Mouse (Mus musculus) gastrocnemius, adult 8-10 months (tissue): ENCODE measurements around the gene Vegfa. TPM values are rescaled to one million over a fixed set of nuclear protein-coding genes. Genes with fewer than 3 reads are reported as not detected.
A peak's percentile ranks its signal among the peaks of the same experiment; 100 is the strongest.

ENCODE experiments used
- DNase-seq, 2 experiments: peaks; one replicate each; pipeline ENCODE4 v3.0.0; 2022; ENCODE audit warnings: low spot score in 2 of 2
- total RNA-seq, 4 experiments: library from RNA; stranded (reverse); gene quantifications; 2 replicates each; pipeline ENCODE4 v1.2.4; 2022

Vegfa gene
- 100 to 1,000 TPM in 3 of 4 experiments, 10 to 100 TPM in 1; 88.9 to 165 (median 110) TPM for total RNA-seq

DNA sequence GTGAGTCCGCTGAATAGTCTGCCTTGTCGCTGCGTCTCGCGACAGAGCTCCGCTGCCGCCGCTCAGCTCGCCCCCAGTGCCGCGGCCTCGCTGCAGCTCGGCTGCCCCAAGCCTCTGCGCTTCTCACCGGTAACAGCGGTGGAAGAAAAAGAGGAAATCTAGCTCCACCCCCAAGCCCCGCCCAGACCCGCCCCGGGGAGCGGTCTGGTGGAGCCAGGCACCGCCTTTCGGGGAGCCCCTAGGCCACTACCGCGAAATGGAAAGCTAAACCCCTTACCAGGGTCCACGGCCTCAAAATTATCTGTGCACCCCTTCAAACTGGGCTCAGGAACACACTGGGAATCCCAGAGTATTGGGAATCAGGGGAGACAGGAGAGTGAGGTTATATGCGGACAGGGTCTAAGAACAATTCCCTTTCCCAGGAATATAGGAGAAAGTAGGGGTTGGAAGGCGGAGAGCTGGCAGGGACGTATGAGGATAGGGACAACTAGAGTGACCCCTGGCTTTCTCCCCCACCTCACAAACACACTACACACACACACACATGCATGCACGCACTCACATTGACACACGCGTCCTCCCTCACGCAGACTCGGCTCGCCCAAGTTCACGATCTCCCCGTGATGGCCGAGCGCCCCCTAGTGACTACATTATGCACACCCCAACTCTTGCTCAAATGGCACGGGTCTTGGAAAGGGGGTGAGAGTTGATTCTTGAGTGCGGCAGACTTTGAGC, at the start of gene Vegfa:
Gene Vegfa (minus strand): TSS at position 113 of the 735 bp plus-strand sequence.
- DNase-seq: peak; percentile 85 to 89

DNA sequence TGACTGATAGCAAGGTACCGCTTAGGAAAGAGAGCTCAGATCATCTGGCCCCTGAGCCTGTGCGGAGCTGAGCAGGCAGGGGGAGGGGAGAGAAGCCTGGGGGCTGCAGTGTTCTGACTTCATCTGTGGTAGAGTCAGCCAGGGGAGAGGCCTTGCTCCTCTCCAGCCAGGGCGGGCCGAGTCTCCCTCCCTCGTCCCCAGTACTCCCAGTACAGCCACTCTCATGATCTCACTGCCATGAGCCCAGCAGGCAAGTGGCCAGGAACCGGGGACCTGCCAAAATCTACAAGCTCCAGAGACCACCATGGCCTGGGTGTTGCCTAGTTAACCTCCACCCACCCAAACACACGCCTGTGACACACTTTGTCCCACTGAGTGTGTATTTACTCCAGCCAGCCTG, 49.5 kb upstream of the Vegfa start:
- peak; percentile 82 to 83 for DNase-seq

DNA sequence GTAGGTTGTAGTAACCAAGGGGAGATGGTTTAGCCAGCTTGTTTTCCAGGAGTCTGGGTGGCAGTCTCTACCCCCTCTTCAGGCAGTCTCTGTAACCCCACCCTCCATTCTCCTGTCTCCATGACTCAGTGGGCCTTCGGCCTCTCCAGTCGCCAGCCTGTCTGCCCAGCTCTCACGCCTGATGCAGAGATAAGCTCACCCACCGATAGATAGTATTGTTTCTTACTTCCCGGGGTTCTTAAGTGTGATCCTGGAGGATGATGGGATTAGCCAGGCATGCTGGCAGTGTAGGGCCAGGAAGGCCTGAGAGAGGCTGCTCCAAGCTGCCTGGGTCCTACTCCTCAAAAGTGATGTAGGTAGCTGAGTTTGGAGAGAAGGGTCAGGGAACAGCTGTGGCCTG, 48.9 kb upstream of the Vegfa start:
- no peak for DNase-seq

DNA sequence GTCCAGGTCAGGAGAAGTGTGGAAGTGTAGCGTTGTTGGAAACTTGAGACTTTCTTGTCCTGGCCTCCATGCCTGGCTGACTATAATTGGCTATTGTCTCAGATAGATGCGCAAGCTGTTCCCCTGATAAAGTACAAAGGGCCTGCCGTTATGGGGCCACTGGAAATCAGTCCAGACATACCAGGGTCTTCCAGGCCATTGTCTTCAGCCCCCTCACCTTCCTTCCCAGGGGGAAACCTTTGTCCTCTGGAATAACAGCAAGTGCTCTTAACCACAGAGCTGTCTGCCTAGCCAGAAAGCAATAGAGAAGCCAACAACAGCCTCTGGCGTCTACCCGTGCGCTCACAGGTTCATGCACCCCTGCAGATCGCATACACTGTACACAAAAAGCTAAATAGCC, 48.2 kb upstream of the Vegfa start:
- no peak for DNase-seq

DNA sequence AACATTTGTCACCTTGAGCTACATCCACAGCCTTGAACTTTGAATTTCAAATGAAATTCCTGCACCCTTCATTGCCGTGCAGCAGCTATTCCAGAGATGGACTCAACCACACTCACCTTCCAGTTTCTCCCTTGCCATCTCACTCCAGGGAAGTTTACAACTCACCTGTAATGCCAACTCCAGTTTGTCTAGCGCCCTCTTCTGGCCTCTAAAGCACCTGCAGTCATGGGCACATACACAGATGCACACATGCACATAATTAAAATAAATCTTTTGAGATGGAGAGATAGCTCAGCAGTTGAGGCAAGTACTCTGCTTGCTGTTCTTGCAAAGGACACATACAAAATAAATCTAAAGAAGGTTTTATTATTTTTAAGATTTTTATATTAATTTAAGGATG, 46.9 kb upstream of the Vegfa start:
- DNase-seq: no peak

DNA sequence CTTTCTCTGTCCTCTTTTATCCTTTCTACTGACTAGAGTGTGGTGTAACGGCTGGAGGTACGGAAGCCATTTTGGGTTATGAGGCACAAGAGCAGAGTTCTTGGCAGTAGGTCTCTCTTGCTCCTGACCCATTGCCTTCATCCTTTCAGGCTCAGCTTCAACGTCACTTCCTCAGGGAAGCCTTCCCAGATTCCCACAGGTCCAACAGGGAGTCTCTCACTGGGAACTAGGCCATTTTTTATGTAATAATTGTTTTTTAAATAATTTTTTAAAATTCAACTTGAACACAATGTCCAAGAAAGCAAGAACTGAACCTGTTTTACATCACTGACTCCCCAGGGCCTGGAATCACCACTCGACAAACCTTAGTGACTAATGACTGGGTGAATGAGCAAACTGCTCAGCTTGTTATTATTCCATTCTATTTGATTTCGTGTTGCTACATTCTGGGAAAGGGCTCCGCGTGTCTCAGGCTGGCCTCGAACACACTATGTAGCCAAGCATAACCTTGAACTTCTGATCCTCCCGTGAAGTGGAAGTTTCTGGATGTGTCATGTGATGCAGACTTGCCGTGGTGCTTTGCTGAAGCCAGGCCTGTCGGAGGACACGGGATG, 45.9 kb upstream of the Vegfa start:
- DNase-seq: no peak

DNA sequence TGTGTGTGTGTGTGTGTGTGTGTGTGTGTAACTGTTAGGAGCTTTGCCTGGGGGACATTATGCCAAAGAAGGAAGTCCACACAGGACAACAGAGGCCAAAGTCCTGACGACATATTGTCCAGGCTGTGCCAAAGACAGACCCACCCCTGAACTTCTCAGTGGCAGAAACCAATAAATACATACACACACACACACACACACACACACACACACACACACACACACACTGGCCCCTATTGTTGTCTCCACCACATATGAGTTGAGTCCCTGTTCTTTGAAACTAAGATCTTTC, 44.0 kb upstream of the Vegfa start:
- DNase-seq: no peak

DNA sequence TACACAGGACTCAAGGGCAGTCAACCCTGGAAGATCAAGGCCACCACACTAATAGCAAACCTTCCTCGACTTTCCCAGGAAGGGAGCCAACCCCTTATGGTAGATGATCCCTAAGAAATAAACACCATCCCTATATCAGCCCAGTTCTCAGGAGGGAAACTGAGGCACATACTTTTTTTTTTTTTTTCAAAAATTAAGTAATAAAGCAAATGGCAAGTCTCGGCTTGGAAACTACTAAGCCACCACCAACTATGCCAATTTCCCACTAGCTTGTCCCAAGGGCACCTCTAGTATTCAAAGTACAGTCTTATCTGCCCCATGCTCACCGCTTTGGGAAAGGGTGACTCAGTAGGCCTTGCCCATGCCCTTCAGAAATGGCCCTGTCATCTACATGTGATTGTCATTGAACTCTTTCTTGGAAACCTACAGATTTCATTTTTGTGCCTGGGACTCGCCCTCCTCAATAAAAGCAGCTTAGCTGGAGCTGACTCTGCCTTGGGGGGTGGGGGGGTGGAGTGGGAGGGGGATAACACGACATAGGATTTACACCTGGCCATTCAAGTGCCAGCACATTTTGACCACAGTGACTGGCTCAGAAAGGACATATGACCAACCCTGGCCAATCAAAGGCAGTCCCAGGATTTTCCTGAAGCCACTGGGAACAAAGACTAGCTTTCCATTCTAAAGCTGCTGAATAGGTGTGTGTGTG, 43.5 kb upstream of the Vegfa start:
- no peak for DNase-seq

DNA sequence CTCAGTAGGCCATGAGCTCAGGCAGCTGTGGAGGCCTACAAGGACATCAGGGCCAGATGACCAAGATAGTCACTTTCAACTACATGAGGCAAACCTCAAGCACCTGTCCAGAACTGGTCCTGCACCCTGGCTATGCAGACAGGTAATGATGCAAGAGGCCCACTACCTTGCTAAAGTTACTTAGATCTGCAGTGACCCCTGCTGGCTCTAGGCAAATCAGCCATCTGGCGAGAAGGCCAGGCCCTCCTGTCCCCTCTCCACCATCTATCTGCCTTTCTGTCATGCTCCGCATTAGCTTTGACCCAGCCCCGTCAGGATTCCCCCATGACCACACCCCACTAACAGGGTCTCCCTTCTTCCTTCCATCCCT, 42.9 kb upstream of the Vegfa start:
- no peak for DNase-seq

DNA sequence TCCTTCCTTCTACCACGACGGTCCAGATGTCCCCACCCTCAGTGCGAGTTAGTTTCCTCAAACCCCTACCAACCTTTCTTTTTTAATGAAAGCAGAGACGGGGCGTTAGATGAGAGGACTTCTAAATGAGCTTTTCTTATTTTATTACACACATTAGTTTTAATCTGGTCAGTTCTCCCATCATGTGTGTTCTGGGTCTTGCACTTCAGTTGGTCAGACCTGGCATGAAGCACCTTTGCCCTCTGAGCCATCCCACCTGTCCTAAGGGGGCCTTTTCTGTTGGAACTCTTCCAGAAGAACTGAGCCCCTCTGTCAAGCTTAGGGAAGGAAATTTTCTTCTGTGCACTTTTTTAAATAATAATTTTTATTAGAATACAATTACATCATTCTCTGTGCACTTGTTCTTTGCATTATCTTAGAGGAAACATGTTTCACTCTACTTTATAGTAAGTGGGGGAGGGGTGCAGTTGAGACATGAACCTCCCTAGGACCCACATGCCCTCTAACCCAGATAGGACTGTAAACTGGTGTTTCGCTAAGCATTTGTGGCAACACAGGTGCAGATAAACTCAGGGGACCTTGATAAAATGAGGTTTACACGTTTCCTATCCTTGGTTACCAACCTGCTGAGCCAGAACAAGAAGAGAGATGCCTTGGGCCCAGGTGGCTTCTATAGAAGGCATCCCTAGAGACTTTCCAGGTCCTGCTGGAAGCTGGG, 42.4 kb upstream of the Vegfa start:
- DNase-seq: no peak

DNA sequence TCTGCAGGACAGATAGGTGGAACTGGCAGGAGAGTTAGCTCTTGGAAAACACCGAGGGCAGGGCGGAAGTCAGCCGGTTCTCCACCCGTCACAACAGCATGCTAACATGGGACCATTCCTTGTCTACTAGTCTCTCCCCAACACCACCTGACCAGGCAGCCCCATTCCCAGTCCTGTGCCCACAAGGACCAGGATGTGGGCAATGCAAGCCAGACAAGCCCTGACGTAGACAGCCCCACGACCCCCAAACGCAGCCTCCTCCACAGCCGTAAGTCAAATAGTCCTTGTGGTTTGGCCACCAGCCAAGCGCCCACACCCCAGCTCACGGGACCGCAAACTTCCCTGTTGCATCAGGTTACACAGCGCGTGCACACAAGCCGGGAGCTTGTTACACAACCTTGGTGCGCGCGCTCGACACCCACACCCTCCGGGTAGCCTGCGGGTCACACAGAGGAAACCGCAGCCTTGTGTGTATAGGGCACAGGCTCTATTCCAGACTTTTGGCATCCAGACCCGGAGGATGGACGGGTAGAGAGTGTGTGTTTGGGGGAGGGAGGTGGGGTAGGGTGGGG, 41.6 kb upstream of the Vegfa start:
- peak; percentile 50 to 68 for DNase-seq

DNA sequence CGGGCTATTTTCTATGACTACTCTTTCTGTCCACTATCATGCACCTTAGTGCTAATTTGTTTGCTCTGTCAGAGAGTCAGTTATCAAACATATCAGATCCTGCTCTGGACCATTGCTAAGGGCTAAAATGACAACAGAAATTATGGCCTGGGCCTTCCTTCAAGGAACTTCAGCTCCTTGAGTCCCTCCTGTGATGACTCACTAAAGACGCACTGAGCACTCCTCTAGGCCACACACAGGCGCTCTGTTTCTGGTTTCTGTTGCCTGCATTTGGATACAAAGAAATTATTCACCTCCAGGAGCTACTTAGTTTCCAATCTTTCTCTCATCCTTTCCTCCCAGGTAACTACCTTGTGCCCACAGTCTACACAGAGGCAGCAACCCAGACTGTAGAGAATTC, 39.4 kb upstream of the Vegfa start:
- DNase-seq: no peak

DNA sequence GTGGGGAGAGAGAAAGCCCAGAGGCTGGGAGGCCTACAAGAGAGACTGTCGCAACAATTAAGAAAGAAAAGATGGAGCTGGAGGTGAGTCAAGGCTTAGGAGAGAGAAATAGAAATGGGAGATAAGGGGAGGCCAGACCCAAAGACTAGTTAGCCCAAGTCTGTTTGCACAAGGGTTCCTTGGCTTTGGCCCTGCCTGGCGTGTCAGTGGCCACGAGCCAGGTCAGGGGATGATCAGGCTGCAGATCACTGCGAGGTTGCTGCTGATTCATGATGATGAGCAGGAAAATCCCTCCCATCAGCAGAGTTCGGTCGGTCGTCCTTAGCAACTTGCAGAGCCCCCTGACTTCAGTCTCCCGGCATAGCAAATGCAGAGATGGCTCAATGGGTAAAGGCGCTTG, 37.9 kb upstream of the Vegfa start:
- no peak for DNase-seq

DNA sequence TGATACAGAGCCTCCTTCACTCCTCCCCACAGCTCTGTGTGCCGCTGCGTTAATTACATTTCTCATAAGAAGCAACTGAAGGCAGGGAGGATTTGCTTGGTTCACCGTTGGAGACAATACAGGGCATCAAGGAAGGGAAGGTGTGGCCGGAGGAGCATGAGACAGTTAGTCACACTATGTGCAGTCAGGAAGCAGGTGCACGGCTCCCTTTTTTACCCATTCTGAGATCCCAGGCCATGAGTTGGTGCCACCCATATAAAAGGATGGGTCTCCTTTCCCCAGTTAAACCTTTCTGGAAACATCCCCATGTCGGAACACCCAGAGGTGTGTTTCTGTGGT, 31.8 kb upstream of the Vegfa start:
- no peak for DNase-seq

DNA sequence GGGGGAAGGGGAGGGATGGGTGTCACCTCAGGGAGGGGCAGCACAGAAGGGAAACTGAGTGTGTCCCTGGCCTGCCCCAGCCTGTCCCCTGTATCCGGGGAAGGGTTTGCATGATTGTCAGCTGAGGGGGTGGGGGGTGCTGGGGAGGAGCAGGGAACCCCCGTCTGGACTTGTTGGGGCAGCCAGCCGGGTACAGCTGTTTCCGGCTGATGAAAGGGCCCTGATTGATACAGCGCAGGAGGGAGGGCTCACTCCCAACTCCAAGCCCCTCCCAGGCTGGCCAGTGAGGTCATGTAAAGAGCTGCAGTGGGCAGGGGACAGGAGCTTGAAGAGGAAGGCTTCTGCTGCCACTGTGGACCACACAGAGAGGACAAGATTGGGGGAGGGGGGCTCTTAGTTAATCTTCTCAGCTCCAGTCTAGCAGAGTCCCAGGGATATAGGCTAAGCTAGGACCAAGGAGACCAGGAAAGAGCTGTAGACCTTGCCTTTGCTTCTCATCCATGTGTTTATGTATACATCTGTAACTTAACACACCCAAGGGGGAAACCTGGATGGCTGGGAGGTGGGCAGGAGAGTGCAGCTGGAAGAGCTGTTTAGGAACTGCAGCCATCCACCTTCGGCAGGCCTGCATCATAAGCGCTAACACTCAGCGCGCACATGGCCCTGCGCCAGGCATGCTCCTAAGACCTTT, 31.3 kb upstream of the Vegfa start:
- no peak for DNase-seq

DNA sequence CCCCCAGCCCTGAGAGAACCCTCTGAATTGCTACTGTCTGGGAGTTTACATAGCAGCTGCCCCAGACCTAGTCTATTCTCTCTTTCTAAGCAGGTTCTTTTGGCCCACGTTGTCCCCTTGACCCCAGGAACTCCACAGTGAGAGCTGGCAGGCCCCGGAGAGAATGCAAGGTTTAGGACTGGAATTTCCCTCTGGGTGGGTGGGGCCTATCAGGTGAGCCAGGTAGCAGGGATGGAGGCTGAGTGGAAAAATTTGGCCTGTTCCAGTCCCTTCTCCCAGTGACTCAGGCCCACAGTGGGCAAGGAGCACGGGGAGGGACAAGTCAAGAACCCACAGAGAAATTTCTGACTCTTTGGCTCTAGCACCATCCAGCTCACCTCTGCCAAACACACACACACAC, 28.1 kb upstream of the Vegfa start:
- DNase-seq: no peak

DNA sequence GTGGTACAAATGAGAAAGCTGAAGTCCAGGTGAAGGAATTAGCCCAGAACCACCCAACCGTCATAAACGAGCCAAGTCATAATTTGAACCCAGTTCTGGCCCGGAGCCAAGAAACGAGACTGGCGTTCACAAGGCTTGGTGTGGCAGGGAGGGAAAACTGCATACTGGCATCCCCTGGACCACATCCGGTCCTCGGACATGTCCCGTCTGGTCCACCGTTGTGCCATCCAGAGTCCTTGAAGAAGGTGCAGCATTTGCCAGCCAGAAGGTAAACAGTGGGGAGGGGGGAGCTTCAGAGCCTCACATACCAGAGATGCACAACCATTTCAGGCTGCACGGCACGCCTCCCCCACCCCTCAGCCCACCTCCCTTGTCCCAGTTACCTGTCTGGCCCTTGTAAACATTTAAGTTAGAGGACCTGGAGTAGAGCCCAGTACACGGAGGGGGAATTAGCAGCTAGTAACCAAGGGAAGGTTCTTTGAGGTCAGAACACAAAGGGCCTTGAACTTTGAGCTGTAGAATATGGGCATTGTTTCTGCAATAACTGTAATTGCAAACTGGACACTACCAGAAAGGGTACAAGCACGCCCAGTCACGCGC, 27.2 kb upstream of the Vegfa start:
- no peak for DNase-seq

DNA sequence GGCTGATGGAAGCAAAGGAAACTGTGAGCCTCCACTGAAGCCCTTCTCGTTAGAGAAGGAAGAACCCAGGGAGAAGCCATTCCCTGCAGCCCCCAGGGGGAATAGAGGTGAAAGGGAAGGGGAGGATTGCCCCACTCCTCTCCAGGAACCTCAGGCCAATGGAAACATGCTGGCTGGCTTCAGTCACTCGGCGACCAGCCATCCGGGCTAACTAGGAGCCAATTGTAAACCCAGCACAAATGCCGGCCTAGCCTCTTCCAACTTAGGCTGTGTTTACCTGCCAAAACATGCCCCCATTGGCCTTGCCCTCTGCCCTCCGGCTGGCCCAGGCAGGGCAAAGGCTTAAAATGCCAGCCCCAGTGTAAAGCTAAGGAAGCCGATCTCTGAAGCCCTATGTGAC, 24.1 kb upstream of the Vegfa start:
- peak in 1 of 2 experiments; percentile 49 for DNase-seq

DNA sequence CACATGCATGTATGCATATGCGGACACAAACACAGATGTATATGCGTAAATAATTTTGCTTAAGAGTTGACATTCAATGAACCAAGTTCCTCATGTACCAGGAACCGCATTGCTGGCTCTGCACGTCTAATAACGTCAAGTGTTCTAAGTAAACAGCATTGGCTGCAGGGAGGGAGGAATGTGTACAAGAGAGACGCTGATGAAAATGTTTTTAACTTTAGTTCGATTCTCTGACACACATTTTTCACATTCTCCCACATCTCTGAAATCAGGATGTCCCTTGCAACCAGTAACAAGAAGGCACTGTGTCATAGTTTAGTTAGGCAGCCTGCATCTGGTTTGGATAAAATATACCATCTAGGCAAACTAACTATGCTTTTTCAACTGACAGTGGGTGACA, 23.6 kb upstream of the Vegfa start:
- DNase-seq: no peak

DNA sequence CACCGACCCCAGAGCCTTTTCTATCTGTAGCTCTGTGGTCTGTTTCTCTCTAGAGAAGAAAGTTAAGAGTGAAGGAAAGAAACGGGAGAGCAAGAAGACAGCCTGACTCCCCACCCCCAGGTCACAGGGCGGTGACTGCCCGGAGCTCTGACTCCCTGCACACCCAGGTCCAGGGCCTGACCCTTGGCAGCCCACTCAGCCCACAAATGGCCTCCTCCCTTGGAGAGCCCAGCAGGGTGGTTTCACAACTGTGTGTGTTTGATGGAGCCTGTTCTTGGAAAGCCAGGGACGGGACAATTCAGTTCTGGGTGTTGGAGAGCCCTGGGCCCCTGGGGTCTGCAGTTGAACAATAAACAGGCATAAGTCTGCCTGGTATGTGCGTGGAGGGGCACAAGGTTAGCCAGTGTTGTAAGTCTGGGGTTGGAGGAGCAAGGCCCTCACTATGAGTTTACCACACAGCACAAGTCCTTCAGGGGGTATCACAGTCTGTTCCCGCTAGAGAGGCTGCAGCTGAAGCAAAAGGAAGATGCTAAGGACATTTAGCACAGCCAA, 21.2 kb upstream of the Vegfa start:
- peak in 1 of 2 experiments; percentile 29 for DNase-seq

DNA sequence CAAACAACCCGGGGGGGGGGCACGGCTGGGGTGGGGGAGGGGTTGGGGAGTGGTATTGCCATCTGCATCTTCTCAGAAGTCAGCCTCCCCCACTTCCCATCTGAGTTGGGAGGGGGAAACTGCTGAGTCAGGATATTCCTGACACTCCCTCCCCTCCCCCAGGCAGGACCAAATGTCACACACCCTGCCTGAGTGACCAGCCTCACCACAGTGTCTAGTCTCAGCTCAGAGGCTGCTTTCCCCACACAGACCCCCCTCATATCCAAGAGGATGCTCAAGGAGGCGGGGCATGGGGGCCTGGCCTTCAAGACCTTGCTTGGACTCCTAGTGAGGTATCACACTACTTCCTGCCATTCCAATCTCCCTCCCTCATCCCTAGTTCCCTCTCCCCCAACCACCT, 20.0 kb upstream of the Vegfa start:
- DNase-seq: no peak
